Mouse (Mus musculus) layer of hippocampus, adult 9-10 months (tissue): ENCODE measurements at regions not wholly inside any gene's neighbourhood (a gene's known extent, or its start where the extent isn't known, plus 50 kb on each side); places are given as distances from the start of the nearest gene placed in this dataset.

Source experiments
- DNase-seq: peaks from one replicate; pipeline ENCODE4 v3.0.0; 2022; ENCODE audit warnings: low spot score

DNA sequence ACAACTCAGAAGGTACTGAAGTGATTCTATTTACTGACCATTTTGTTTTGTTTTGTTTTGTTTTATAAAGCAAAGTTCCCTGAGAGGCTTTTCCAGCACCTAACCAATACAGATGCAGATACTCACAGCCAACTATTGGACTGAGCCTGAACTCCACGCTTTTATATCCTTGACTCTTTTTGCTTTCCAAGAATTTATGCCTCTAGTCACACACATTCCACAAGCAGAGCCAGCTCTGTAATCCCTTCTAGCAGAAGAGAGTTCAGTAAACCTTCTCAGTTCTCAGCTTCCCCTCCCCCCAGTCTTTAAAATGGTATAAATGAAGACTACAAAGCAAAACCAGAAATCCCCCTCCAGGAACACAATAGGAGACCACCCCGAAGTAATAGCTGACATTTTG lies 269.0 kb upstream of the 1700003H04Rik start:
- no peak for DNase-seq

DNA sequence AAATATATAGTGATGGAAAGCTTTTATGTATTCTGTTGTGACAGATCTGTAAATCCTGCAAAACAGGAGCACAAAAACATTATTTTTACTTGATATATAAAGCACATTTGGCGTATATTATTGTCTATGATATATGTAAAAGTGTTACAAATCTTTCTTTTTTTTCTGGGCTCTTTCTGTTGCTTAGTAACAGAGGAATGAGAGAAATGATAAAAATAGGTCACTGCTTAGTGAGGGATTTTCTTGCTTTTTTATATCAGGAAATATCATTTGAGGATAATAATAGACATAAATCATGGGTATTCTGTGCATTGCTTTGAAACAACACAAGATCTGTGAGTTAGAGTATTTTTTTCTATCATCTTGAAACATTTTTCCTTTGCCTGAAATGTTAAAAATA lies 239.7 kb upstream of the 1700003H04Rik start:
- DNase-seq: no peak

DNA sequence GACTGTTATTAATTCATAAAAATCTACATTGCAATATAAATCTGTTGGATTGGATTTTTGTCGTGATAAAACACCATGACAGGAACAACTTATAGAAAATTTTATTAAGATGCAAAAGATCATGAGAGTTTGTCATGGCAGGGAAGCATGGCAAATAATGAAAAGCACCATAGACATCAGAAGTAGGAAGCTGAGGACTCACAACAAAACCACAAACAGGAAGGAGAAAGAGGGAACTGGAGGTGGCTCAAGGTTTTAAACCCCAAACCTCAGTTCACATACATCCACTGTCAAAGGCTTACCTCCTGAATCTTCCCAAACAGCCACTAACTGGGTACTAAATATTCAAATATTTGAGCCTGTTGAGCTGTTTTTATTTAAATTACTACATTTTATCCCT lies 226.0 kb upstream of the 1700003H04Rik start:
- DNase-seq: no peak

DNA sequence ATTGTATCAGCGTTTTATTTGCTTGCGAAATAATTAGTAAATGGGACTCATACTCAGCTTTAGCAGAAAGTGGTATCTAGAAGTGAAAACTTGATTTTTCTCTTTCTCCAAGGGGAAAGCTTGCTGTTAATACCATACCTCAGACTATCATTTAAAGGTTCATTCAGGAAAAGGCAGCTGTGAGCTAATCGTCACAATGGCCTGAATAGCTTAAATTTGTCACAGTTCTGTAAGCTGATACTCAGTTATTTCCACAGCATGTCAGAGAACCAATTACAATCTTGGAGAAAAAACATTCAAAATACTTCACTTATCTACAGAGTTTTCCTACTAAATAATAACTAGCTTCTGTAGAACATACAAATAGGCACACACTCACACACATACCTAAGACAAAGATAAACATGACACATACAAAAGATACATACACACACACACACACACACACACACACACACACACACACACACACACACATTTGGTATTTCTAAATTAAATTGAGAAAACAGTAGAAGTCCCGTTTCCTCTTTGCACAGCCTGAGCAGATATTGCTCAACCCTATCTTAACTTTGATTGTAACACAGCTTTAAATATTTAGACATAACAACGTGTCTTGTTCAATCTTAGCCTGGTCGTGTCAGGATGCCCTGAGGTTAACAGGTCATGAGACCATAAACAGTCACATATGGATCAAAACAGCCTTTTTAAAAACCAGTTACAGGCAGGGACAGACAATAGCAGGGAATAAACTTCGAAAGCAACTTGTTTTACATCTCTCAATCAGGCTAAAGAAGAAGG lies 208.5 kb upstream of the 1700003H04Rik start:
- no peak for DNase-seq

DNA sequence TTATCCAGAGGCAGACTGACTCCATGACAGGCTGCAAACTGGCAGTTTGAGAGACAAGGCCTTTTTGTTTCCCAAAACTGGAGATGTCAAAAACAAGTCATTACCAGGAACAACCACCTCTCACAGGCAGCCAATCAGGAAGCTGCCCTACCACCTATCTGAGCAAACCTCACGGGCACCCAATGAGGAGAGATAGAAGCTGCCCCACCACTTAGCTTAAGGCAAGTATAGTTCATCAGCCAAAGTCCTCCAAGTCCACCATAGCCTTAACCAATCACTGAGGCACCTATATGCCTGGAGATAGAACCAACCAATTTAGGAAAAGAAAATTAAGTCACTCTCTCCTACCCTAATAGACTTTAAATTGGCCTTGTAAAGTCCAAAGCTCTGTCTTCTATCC lies 207.3 kb upstream of the 1700003H04Rik start:
- no peak for DNase-seq

DNA sequence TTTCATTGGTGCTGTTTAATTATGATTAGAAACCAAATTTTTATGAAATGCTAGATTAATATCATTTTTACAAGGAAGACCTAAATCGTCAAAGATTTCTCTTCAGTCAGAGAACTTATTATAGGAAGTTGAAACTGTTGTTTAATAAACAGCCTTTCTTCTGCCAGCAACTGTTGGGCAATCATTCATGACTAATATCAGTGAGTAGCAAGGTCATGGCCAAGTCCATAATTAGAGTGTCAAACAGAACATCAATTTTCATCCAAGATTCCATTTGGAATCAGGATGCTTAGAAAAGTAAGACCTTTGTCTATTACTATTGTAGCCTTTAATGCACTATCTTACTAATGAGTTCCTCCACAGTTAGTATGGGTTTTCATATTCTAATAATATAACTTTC lies 189.4 kb upstream of the 1700003H04Rik start:
- no peak for DNase-seq

DNA sequence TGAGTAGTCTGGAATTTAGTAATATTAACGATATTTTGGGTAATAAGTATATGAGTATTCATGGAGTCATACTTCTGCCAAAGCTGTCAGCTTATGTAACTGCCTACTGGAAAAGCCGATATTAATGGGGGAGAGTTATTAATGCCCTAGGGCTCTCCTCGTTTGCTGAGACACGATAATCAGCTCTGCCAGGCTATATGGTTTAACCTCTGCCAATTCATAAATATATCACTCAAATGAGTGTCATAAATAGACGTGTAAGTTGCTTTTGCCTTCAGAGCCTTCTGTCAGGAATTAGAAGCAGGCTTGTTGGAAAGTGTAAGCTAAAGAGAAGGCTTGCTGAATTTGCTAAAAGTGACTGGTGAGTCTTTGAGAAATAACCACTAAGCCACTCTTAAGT lies 188.4 kb upstream of the 1700003H04Rik start:
- no peak for DNase-seq

DNA sequence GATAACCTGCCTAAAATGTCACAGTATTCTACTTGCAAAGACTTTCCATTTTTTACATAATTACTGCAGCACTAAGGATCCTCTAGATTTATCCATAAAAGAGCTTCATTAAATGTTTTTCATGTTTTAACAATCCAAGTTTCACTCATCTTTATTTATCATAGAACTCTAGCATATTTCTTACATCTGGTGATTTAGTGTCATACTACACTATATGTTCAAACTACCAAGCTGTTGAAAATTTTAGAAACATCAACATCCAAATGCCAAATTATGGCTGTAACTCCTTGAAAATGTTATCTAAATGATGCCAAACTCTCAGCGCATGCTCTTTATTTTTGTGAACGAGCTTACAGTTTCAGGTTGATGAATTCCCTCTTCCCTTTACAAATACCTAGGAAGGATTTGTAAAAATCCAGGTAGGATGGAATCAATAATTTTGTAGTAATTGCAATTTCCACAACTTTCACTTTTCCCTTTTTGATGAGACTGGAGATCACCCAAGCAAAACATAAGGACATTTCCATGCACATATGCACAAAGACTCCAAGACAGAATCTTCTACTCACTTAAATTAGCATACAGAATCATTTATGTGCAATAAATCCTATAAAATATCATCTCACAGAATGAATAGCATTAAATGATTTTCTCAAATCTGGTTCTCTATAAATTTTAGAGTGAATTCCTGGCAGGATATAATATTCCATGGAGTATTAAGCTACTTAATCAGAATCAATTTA lies 175.0 kb upstream of the 1700003H04Rik start:
- no peak for DNase-seq

DNA sequence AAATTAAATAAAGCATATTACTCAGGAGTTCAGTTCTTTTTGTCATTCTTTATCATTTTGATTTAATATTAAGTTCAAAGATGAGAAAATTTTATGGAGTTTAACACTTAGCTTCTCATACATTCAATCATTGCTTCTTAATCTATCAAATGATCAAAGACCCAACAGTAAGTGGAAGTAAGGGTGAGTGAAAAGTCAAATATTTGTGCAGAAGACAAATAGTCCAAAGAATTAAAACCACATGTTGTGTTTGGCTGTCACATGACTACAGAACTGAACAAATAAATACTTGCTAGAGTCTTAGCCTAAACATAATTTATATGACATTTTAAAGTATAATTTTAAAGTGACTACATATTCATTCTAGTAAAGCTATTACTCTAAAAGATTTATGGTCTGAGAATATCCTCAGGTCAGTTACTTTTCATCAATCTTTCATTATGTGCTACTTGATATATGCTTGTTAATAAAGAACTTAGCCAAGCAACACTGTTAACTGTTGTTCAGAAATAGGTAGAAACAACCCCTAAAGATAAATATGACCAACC lies 171.7 kb upstream of the 1700003H04Rik start:
- no peak for DNase-seq

DNA sequence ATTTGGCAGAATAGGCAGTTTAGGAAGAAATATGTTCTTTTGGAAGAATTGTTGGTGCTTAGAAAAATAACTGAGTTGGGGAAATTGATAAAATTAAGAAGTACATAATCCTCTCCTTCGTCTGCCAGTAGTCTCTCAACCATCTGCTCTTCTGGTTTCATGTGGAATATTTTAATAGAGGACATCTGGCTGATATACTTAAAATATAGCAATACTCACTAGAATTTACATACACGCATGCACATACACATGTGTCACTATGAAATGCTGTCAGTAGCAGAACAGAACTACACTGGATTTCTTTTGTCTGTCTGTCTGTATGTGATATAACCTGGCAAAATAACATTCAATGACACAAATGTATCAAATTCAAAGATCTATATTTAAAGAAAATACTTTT lies 168.4 kb upstream of the 1700003H04Rik start:
- no peak for DNase-seq

DNA sequence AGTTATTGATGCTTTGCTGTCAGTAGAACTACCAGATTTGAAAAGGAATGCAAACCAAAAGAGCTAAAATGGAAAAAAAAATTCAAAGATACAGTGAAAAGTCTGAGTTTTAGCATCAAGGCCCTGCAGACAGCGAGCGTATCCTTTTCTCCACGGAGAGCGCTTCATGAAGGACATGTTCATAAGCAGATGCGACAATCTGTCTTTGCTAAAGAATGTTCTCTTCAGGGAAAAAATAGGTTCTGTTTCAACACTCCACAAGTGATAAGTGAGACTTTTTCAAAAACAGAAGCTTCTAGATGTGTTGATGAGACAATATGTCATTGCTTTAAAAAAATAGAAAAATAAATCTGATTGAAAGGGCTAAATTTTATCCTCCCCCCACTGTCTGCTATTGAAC lies 147.4 kb upstream of the 1700003H04Rik start:
- DNase-seq: peak; percentile 16

DNA sequence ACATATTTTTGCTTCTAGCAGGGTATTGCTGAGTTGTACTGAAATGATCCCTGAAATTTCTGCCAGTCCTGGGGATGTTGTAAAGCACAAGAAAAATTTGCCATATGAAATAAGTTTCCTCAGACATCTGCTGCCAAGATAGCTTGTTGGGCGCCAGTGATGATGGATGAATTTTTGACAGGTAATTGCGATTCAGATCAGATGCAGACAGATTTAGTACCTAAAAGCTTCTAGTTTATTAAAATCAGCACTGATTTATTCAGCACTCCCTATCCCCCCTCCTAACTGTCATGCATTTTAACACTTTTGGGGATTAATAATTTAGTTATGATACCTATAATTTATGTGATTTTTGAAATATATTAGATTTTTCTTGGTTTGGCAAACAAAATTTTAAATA lies 131.3 kb upstream of the 1700003H04Rik start:
- DNase-seq: no peak

DNA sequence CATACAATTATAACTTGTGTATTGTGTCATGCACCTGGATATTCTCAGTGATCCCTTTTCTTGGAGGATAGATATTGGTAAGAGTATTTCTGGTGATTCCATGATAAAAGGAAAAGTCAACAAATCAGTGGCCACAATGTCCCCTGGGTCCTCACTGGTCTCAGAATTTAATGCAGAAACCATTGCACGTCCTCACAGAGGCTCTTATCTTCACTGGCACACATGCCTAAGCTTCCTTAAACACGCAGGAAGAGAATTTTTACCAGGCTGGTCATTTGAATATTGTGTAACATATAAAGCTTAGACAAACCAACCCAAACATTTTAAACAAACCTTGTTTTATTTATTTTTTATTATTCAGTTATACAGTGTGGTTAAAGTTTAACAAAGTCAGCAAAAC lies 92.7 kb upstream of the 1700003H04Rik start:
- DNase-seq: no peak

DNA sequence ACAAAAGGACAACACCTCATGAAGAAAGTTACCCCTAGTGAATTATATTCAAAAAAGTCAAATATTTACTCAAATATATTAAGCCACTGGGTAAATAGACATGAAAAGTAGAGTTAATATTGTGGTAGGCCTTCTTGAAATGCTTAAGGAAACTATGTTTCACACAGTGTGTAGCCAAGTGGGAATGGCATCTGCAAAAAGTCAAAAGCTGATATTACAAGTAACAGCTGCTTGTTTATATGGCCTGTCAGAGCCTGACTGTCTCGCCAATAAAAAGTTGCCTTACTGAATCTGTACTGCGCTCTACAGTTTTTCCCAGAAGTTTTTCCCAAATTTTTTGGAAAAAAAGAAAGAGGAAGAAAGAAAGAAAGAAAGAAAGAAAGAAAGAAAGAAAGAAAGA lies 77.3 kb upstream of the 1700003H04Rik start:
- DNase-seq: no peak

DNA sequence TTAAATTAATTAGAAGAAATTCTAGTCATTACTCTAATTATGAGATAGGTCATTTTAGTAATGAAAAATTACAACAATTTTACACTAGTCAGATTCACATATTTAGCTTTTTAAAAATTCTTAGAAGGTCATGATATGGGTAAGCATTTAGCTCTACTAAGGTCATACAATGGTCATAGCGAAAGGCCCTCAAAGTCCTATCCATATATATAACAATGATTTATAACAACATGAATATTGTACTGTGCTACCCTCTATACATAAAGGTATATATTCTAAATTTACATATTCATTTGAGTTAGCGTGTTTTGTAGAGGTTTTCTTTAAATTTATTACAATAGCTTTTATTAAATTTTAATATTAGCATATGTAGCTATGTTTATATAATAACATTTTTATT lies 52.5 kb upstream of the 1700003H04Rik start:
- DNase-seq: no peak
